Mouse (Mus musculus): ENCODE data around the gene Arl6ip5.
A peak's percentile ranks its signal among the peaks of the same experiment; 100 is the strongest.

The Arl6ip5 gene

DNA sequence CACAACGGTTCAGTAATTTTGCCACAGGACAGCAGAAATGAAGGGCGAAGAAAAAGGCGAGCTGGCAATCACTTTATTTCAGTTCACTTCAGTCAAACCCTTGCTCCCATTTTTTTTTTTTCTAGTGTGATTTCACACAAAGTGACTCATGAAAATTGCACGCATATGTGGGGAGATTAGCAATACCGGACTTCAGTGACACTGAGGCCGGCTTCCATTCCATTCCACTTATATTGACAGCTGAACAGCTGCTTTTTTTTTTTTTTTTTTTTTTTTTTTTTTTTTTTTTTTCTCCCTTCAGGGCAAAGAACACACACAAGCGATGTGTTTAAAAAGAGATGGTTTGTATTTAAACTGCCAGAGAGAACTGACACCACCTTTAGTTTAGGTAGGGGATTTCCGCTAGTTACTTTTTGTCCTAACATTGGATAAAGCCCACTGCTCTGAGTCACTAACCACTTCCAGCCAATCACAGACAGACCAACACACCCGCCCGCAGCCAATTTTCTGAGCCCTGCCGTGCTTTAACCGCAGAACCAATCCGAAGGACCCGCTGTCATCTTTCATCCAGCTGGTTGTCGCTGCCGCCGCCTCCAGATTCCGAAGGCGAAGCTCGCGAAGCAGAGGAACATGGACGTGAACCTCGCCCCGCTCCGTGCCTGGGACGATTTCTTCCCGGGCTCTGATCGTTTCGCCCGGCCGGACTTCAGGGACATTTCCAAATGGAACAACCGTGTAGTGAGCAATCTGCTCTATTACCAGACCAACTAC, at the start of gene Arl6ip5:
TSS of gene Arl6ip5 (plus strand) at position 499 of the 771 bp plus-strand sequence.
- DNase-seq (ENCODE audit: low read depth, low spot score): peak; percentile 95

- peak; percentile 72 for DNase-seq (ENCODE audit: low read depth, low spot score)
These were observed 34.8 kb upstream of the Arl6ip5 start for GRCm38 (mm10) chr6:97175716-97176115.

GRCm38 (mm10) chr6:97178491-97179366, 31.8 kb upstream of the Arl6ip5 start, which contains the start of gene Tmf1:
Gene Tmf1, minus strand, starts transcription at chr6:97179122.
- peak; percentile 96 for DNase-seq (ENCODE audit: low read depth, low spot score)

- no peak for DNase-seq (ENCODE audit: low read depth, low spot score)
These were observed 31.1 kb upstream of the Arl6ip5 start for GRCm38 (mm10) chr6:97179367-97179828.

DNA sequence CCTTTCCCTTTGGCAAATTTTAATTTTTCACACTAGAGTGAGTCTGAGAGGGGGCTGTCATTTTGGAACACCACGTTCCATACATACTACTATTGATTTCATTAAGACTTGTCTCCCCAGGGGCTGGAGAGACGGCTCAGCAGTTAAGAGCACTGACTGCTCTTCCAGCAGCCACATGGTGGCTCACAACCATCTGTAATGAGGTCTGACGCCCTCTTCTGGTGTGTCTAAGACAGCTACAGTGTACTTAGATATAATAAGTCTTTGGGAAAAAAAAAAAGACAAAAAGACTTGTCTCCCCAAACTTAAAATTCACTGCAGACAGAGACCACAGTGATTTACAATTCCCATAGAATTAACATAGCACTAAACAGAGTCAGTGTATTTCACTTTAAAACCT, 10.1 kb upstream of the Arl6ip5 start:
- DNase-seq (ENCODE audit: low read depth, low spot score): no peak

GRCm38 (mm10) chr6:97202477-97202876, 8.0 kb upstream of the Arl6ip5 start:
- DNase-seq (ENCODE audit: low read depth, low spot score): no peak

DNA sequence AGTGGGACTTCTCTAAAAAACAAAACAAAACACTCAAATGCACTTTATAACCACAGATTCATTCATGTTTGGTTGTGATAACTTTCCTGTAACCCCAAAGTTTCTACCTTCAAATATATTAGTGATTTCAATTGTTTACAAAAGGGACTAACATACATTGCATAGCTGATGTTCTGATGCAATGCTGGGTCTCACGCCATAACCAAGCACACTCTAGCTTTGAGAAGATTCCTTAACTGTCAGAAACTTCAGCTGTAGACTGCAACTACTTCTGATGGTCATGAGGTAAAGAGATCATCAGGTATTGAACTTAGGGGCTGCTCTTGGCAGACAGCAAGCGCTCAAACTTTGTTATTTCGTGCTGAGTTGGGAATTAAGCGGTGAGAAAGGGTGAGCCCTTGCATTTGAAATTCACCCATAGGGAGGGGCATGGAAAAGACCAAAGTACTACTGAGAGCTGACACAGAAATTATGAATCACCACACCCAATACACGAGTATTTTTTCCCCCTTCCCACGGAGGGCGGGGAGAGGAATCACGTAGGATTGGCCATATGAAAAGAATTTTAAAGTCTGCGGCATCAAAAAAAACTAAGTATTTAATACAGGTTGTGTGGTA, 6.1 kb upstream of the Arl6ip5 start:
- peak; percentile 63 for DNase-seq (ENCODE audit: low read depth, low spot score)

DNA sequence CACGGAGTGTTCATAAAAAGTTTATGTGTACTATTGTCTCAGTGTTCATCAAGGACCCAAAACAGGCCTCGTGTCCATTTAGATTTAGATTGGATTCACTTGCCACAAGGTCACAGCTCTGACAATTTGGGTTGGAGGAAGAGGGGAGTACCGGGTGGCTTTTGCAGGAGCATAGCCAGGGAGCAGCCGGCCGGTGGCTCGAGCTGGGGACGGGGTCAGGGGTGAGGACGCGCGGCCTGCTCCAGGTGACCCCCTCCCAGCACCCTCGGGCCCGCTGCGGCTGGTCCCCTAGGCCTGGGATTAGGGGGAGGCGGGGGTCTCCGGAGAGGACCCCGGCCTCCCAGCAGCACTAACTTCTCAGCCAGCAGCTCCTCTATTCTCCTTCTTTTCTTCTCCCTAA, 5.5 kb upstream of the Arl6ip5 start:
- DNase-seq (ENCODE audit: low read depth, low spot score): peak; percentile 56

- peak; percentile 99 for DNase-seq (ENCODE audit: low read depth, low spot score)
These were observed 5.0 kb upstream of the Arl6ip5 start, which contains the start of gene Uba3 for GRCm38 (mm10) chr6:97205439-97205885. Gene Uba3, minus strand, starts transcription at chr6:97205647.

DNA sequence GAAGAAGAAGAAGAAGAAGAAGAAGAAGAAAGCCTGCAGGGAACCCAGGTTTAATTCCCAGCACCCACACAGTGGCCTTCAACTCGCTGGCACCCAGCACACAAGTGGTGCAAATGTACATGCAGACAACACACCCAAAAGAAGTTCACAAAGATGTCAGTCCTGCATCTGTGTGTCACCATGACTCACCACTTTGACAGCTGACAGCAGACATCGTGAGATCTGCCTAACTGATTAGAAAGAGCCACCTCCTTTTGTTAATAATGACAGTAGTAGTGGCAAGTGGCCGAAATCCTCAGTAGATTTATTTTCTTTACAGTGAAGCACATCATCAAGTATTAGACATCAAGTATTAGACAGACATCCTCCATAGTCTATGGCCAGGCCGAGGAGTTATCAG, 3.4 kb upstream of the Arl6ip5 start:
- peak; percentile 61 for DNase-seq (ENCODE audit: low read depth, low spot score)

DNA sequence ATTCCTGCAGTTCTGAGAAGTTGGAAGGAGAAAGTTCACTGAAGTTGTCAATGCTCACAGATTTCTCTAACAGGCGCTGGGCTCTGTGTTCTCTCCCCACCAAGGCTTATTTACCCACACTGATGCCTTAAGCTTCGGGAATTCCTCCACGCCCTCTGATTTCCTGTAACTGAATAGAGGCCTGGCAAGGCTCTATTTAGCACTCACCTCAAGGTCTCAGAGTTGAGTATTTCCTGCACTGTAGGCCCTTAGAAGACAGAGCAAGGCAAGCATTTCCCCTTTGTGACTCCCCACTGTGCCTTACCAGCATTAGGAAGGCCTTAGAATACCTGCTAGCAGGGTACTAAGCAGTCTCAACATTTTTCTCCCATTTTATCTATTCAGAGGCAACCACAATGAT, 2.1 kb upstream of the Arl6ip5 start:
- peak; percentile 56 for DNase-seq (ENCODE audit: low read depth, low spot score)

DNA sequence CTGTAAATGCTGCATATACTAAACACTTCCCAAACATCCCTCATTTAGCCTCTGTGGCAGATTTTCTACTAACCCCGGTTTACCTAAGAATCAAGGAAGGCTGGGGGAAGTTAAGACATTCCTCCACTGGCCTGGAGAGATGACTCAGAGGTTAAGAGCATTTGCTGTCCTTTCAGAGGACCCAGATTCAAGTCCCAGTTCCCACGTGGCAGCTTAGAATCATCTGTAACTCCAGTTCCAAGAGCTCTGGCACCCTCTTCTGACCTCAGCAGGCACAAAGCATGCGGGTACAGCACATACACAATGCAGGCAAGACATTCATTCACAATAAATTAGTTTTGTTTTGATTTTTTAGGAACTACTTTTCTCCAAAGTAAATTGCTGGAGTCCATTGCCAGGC, 1.3 kb upstream of the Arl6ip5 start:
- peak; percentile 84 for DNase-seq (ENCODE audit: low read depth, low spot score)

DNA sequence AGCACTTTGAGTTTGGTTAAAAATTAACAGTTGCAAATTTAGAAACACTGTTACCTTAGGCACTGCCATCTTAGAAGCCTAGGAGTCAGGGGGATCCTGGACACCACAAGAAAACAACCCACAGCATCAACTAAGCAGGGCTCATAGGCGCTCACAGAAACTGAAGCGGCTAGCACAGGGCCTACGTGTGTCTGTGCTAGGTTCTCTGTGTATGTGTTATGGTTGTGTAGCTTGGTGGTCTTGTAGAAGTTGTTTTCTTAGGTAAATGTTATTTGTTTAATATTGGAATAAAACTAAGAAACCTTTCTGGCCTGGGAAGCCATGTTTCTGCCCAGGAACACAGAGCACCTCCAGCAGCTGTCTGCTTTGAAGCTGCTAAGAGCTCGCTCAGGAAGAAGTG, 738 bp upstream of the Arl6ip5 start:
- peak; percentile 79 for DNase-seq (ENCODE audit: low read depth, low spot score)

DNA sequence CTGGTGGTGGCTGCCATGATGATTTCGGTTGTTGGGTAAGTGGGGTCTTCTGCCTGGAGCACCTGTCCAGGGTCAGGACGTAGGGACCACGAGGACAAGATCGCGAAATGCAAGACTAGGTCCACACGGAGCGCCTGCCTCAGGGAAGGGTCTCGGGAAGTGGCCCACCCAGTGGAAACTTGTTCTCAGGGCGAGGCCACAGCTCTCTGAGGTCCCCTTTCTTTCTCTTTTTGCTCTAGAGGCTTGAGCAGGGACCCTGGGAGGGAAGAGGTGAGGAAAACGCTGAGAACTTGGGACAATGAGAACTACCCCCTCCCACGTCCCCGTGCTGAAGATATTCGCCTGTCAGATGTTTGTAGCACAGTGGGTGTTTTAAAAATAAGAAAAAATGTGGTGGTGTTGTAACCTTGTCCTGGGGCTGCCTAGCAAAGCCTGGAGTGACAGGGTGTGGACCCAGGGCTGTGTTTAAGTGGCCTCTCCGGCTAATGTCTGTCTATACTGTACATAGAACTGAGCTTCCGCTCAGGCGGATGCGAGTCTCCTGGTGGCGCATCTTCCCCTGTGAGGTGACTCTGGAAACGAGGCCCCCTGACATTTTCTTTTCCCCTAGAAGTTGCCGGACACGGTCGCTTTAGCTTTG, 593 bp downstream of the Arl6ip5 start:
- peak; percentile 76 for DNase-seq (ENCODE audit: low read depth, low spot score)

- peak; percentile 68 for DNase-seq (ENCODE audit: low read depth, low spot score)
These were observed 1.5 kb downstream of the Arl6ip5 start for GRCm38 (mm10) chr6:97211981-97212380.

DNA sequence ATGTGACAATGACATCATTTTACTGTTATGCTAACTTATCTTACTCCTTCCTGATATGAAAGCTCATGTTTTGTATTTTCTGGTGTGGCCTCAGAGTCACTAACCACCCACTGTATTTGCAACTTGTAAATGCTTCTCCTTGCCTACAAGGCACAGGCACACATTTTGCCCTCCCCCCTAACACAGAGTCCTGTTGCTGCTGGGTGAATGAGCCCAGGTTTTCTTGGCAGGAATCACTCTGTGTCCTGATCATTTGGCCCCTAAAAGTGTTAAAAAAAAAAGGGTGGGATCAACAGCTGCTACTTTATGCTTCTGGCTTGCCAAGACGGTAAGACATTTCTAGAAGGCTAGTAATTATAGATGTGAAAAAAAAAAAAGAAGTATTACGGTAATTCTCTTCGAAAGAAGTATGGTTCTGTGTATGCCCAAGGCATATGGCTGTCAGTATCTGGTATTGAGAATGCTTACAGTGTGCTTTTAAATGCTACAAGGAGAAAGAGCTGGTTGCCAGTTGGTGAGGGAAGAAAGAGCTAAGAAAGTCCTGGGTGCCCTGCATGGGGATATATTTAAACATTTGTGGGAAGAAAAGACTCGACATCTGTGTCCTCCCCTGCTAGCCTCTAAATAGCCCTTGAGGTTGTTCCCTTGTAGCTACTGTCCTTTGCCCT, 5.8 kb downstream of the Arl6ip5 start:
- no peak for DNase-seq (ENCODE audit: low read depth, low spot score)

DNA sequence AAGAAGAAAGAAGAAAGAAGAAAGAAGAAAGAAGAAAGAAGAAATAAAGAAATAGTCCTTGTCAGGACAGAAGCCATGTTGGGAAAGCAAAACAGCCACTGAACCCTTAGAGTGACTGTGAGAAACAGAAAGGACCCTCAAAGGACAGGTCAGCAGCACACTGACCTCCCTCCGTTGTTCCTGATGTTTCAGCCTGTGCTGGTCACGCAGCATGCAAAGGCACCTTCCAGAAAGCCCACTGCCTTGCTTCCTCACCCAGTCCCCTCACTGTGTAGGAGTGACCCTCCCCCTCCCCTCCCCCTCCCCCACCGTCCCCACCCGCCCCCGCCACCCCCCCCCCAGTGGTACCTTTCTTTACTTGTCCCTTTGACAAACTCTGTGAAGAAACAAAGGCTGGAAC, 10.2 kb downstream of the Arl6ip5 start:
- no peak for DNase-seq (ENCODE audit: low read depth, low spot score)

DNA sequence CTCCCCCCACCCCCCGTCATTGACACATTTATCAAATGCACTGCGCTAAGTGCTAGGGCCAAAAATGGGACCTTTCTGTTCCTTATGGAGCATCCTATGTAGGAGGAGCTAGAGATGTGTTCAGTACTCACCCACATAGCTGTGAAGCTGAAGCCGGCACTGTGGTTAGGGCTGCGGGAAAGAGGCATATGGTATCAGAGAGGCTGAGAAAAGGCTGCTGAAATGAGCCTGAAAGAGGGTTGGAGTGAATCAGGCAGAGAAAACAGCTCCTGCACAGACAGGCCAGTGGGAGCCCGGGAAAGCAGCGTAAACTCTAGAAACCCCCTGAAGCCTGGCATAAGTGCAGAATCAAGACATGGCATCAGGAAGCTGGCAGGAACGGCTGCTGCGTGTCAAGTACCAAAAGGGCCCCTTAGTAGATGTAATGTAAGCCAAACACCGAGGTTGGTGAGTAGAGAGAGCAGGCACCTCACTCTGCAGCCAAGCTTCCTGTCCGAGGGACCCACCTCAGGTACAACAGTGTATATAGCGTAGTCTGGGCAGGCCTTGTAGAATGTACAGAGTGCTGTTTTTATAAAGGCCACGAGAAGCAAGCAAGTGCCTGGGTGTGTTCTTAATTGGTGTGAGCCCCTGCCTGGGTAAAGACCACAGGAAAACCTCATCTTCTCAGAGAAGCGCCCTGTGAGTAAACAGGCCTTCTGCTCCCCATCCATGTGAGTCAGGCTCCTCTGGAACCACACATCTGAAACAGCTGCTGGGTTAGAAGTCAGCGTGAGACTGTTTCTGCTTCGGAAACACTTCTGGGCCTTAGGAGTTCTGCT, 10.9 kb downstream of the Arl6ip5 start:
- DNase-seq (ENCODE audit: low read depth, low spot score): no peak

- DNase-seq (ENCODE audit: low read depth, low spot score): no peak
These were observed 11.8 kb downstream of the Arl6ip5 start for GRCm38 (mm10) chr6:97222321-97222720.

DNA sequence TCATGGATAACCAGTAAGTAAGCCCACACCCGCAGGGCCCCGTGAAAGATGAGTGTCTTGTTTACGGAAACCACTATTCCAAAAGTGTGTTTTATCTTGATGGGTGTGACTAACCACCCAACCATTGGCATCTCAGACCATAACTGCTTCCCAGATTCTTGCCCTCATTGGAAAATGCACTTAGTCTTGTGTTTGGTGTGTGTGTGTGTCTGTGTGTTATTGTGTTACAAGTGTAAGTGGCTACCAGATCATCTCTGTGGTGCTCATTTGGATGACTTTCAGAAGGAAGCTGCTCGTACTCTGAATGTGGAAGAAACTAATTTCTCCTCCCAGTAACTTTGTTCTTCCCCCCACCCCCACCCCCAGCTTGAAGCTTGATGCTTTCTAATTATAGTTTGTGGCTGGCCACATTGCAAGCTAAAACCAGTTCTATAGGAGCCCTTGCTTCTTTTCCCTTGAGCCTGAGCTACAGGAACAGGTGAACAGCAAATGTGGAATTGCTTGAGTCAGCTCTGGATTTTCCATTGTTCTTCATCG, 12.5 kb downstream of the Arl6ip5 start:
- no peak for DNase-seq (ENCODE audit: low read depth, low spot score)
